Mouse (Mus musculus): ENCODE results near the gene Cul4a.

DNA sequence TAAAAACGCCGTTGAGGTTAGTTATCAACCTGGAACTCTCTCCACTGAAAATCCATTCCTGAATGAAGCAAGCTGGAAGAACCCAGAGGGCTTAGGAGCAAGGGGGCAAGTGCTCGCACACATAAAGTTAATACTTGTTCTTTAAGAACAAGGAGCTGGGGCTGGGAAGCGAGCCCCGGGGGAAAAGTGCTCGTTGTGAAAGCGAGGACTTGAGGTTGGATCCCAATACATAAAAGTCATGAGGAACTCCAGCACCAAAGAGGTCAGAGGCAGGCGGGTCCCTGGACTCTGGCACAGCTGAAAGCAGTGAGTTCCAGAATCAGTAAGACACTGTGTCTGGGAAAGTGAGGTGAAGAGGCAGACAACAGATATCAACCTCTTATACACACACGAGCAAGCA lies 48.7 kb downstream of the Cul4a start:
- TF ChIP-seq POLR2A (IDR thresholded peaks at IDR 0.05; ENCODE audit: low read depth, low read length): no peak
- no peak for TF ChIP-seq CTCF (IDR thresholded peaks at IDR 0.05; ENCODE audit: borderline replicate concordance, insufficient read depth, low read length)

Data from embryonic fibroblast, embryonic 13.5 days (primary cell).